Mouse (Mus musculus) right cerebral cortex, postnatal 14 days (tissue): ENCODE data around the gene Cpeb3.
"Not testable (repeated sequence)": the region's sequence is repeated elsewhere in the genome, so short reads cannot be mapped to it uniquely, and the experiment has no call there.

Experiments
- DNase-seq: peaks from one replicate; pipeline ENCODE4 v3.0.0; 2022

Cpeb3 gene

GRCm38 (mm10) chr19:37208176-37208755, at the start of gene Cpeb3:
TSS of gene Cpeb3 (minus strand) at chr19:37208601.
- peak; percentile 17 for DNase-seq

DNA sequence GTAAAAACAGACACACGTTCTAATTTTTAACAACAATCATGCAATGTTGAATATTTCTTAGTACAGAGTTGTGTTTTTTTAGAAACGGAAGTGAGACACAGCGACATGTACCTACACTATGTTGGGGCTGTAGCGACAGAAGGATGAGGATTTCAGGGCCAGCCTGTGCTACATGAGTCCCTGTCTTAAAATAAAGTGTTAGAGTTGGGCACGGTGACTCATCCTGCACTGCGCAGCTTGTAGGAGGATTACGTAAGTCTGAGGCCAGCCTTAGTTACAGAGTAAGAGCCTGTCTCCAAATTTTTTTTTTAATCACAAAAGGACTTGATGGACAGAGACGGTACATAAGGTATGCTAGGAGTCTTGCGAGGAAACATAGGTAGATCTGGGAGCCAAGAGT, 46.9 kb upstream of the Cpeb3 start:
- no peak for DNase-seq

DNA sequence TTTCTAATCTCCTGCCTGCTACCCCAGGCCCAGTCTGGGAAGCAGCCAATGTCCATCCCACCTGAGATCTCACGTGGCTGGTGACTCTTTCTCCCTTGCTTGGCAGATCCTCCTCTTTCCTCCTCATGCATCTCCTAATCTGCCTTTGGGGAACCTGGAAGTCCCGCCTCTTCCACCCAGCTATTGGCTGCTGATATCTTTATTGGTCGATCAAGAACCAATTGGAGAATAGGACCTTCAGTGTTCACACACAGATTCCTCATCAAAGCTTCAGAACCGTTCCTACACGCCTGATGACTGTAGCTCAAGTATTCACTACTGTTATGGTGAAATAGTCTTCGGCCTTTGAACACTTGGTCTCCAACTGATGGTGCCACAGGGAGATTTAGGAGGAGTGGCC, 43.7 kb upstream of the Cpeb3 start:
- no peak for DNase-seq

DNA sequence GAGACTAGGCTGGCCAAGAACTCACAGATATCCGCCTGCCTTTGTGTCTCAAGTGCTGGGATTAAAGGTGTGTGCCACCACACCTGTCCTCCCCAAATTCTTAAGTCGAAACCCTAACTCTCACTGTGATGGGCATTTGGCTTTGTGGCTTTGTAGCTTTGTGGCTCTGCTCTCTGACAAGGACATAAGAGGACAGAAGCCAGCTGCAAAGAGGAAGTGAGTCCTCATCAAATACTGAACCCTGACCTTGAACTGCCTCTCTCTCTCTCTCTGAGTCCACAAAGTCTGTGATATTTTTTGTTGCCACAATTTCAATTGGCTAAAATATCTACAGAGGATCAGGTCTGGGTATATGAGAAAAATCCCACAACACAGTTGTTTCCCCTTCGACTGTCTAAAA, 39.8 kb upstream of the Cpeb3 start:
- no peak for DNase-seq

- DNase-seq: no peak
These were observed 38.5 kb upstream of the Cpeb3 start for GRCm38 (mm10) chr19:37246859-37247258.

DNA sequence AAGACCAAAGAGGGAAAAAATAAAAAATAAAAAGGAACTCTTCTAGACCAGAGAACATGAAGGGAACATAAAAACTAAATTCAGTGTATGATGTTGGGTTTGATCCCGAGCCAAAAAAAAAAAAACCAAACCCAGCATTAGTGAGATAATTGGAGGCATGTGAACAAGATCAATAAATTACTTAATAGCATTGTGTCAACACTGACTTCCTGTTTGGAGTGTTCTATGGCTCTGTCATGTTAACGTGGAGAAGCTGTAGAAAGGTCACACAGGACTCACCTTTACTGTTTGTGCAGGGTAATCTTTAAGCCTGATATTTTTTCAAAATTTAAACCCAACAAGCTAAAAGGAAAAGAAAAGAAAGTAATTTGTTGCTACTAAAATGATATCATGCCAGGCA, 34.3 kb upstream of the Cpeb3 start:
- no peak for DNase-seq

DNA sequence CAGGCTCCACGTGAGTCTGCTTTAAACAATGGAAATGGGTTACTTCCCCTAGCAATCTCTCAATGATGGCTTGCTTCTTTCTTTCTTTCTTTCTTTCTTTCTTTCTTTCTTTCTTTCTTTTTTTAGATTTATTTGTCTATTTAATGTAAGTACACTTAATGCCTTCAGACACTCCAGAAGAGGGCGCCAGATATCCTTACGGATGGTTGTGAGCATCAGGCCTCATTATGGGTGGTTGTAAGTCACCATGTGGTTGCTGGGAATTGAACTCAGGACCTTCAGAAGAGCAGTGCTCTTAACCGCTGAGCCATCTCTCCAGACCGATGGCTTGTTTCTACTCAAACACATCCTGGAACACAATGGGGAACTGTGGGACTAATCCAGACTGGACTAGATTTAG, 32.8 kb upstream of the Cpeb3 start:
- no peak for DNase-seq

- no peak for DNase-seq
These were observed 30.7 kb upstream of the Cpeb3 start for GRCm38 (mm10) chr19:37239096-37239495.

- no peak for DNase-seq
These were observed 30.2 kb upstream of the Cpeb3 start for GRCm38 (mm10) chr19:37238651-37239050.

GRCm38 (mm10) chr19:37237712-37238437, 29.5 kb upstream of the Cpeb3 start:
- DNase-seq: no peak

- no peak for DNase-seq
These were observed 28.9 kb upstream of the Cpeb3 start for GRCm38 (mm10) chr19:37237306-37237705.

DNA sequence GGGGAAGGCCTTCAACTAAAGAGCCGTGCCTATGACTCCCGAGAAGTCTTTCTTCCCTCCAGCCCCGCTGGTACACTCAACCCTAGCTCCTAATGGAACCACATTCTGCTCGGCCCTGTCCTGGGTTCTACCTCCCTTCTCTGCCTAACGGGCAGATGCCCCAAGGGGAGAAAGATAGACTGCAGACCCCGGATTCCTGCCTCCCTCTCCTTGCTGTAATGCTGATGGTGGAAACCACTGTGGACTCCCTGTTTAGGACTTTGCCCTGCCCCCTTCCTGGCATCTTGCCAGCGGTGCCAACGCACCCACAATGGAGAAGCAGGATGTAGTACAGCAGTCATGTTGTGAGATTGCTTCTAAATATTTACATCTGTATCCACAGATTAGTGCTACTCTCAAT, 27.4 kb upstream of the Cpeb3 start:
- no peak for DNase-seq

DNA sequence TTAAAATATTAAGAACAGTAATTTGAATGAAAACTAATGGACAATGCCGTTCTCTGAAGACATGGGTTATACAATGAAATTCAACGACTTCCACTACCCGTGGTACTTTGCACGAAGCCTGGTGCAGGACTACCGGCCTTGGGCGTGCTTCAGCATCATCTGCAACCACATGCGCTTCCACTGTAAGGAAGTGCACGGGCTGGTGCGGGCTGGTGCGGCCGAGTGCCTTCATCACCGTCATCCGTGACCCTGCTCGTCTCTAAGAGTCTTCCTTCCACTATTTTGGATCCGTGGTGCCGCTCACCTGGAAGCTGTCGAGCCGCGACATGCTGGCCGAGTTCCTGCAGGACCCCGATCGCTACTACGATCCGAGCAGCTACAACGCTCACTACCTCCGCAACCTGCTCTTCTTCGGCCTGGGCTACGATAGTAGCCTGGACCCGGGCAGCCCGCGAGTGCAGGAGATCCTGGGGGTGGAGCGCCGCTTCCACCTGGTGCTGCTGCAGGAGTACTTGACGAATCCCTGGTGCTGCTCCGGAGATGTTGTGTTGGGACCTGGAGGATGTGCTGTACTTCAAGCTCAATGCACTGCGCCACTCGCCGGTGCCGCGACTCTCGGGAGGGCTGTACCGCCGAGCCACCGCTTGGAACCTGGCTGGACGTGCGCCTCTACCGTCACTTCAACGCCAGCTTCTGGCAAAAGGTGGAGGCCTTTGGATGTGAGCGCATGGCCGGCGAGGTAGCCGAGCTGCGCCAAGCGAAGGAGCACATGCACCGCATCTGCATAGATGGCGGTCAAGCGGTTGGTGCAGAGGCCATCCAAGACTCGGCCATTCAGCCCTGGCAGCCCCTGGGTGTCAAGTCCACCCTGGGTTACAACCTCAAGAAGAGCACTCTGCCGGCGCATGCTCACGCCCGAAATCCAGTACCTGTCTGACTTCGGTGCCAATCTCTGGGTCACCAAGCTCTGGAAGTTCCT, 25.4 kb upstream of the Cpeb3 start:
- no peak for DNase-seq

DNA sequence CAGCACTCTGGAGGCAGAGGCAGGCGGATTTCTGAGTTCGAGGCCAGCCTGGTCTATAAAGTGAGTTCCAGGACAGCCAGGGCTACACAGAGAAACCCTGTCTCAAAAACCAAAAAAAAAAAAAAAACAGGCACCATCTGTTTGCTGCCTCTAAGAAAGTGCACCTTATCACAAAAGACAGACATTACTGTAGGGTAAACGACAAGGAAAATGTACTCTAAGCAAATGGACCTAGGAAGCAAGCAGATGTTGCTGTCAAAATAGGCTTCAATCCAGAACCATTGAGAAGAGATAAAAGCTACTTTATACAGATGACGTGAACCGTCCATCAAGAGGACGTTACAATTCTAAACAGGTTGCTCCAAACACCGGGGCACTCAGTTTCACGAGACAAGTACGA, 24.2 kb upstream of the Cpeb3 start:
- DNase-seq: not testable (repeated sequence)

DNA sequence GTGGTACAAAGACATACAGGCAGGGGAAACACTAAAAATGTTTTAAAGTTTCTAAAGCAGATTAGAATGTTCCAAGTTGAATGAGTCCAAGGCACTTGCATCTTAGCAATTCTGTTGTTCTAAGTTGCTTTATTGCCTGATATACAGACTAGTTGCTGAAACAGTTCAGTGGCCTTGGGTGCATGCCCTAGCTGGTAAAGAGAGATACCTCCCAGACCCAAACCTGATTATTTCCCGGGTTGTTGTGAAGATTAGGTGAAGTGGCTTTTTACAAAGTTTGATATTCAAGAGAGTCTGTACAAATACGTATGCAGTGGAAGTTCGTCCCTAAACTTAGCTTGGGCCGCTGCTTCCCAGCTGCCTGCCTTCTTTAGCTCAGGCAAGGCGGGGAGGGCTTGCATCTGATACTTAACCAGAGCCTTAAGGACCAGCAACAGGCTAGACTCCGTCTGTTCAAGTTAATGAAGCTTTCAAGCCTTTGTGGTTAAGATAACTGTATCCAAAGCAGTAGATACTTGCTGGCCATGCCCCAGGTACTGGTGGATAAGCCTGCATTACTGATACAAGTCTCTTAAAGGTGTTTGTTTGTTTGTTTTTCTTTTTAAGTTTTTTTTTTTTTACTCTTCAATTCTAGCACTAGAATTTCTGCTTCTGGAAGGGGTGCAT, 16.9 kb upstream of the Cpeb3 start:
- DNase-seq: no peak

- DNase-seq: no peak
These were observed 6.3 kb upstream of the Cpeb3 start for GRCm38 (mm10) chr19:37214711-37215110.

GRCm38 (mm10) chr19:37211416-37211815, 3.0 kb upstream of the Cpeb3 start:
- no peak for DNase-seq

DNA sequence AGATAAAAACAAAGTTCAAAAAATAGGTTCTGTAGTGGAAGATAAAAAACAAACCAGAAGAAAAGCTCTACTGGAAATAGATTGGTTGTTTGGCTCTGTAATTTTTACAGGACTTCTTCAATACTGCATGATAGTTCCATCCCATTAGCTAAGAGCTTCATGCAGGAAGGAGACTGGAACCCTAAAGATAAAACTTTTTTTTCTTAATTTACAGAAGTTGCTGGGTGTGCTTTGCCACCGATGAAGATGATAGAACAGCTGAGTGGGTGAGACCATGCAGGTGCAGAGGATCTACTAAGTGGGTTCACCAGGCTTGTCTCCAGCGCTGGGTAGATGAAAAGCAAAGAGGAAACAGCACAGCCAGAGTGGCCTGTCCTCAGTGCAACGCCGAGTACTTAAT, 2.1 kb upstream of the Cpeb3 start:
- no peak for DNase-seq

DNA sequence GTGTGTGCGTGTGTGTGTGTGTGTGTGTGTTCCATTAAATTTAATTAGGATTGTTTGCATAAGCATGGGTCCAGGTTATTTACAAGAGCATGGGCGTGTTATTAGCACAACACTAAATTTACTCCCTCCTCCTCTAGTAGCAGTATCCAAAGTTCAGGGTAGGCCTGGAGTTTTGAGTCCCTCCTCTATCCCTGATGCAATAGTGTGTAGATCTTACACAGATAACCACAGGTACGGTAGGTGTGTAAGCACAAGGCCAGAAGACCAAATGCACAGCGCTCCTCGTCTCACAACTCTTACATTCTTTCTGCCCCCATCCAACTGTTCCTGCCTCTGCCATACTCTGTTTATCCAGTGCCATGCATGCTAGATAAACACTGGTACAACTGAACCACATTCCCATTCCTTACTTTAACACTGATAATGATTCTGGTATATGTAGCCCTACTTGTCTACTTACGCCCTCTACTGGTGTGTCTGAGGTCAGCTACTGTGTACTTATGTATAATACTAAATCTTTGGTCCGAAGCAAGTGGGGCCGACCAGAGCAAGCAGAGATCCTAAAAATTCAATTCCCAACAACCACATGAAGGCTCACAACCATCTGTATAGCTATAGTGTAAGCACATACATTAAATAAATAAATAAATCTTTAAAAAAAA, 1.2 kb upstream of the Cpeb3 start:
- peak; percentile 11 for DNase-seq

DNA sequence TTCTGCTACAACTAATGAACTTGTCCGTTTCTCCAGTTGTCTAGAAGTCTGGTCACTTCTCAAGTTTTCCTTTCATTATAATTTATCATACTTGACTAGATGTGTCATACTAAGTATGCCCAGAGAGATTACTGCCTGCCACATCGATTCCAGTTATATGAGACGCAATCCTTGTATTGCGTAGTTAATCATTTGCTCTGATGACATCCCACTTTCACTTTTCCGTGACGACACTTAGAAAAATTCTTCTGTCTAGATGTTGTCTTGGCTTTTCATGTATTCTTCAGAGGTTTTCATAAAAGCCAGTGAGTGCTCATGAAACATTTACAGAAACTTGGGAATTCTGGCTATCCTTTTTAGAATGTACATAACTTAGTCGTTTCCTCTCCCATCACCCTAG, 585 bp upstream of the Cpeb3 start:
- no peak for DNase-seq

DNA sequence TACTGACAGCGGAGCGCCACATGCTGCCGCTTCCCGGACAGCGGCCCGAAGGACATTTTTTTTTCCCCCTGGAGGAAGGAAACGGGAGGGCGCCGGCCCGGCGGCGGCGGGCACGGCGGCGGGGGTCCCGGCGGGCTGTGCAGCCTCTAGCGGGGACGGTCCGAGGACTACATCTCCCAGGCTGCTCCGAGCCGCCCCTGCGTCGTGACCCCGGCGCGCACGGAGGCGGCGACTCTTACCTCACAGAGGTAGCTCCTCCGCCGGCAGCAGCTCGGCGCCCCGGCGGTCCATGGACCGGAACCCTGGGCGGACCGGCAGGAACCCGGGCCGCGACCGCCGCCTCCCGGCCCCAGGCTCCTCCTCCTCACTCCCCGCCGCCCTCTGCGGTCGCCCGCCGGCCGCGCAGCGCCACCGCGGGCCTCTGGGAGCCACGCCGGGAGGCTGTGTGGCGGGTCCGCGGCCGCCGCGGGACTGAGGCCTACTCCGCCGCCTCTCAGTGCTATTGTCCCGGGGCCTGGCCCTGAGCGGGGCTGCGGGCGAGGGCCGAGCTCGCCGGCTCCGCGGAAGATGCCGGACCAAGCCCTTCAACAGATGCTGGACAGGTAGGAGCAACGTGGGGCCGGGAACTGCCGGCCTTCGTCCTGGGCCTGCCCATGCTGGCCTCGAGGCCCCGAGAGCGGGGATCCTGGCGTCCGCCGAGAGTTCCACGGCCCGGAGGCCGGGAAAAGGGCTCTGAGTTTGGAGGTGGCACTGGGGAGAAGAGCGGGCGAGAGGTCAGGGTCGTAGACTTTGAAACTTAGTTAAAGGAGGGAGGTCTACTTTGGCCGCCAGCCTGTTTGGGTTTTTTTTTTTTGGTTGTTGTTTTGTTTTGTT, 862 bp downstream of the Cpeb3 start, which contains the start of gene March5:
Gene March5, plus strand, starts transcription at position 241 of the 873 bp plus-strand sequence.
- peak; percentile 88 for DNase-seq
